Mouse (Mus musculus): Measurements from ENCODE around the gene Ccdc114. TPM values are rescaled to one million over a fixed set of nuclear protein-coding genes. Genes with fewer than 3 reads are reported as not detected.

Ccdc114 gene
- polyA plus RNA-seq, 1 experiment from 2014 or later: 8.4 TPM

DNA sequence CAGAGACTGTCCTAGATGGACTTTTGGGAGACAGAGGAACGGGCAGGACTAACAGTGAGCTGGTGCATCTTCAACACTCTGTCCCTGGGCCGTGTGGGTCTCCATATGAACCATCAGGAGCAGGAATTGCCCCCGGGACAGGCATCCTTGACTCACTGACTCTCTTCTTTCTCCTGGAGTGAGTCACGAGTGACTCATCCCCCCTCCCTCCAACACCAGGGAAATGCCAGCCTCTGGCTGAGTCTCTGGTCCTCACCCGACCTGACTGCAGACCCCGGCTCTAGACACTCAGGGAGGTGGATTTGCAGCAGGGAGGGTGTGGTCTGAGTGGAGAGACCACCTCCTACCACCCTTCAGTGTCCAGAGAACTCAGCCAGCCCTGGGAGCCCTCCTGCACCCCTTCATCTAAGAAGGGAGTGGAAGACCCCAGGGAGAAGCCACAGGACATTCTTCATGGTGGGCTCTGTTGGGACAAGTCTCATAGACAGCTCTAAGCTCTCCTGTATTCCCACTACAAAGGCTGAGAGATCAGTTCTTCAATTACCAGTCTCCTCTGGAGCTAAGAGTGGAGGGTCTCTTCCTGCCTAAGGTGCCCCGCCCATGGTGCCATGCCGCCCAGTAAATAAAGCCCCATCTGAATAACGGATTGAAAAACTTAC, 3.2 kb upstream of the Ccdc114 start:
- no peaks in the 10 kb centered on the region for H3K27me3 ChIP-seq (ENCODE audit: insufficient read depth, low read length)
- no peak for TF ChIP-seq CTCF (IDR thresholded peaks at IDR 0.05; ENCODE audit: low read depth)
- H3K4me1 ChIP-seq (replicated peaks; ENCODE audit: insufficient read depth, low read length): peaks cover 45% of the 10 kb centered on the region
- peak overlapping the region; percentile 64 for H3K4me2 ChIP-seq (ENCODE audit: low read length)
- H3K27ac ChIP-seq: peak overlapping the region; percentile 90
- no peak for ATAC-seq (replicated peaks; ENCODE audit: low FRiP score, low read depth)
- H3K36me3 ChIP-seq (ENCODE audit: insufficient read depth, low read length): no peaks in the 10 kb centered on the region
- H3K9me3 ChIP-seq (replicated peaks; ENCODE audit: low read length): no peaks in the 10 kb centered on the region
- peak overlapping the region; percentile 60 for H3K9ac ChIP-seq (ENCODE audit: low read depth, low read length)
- WGBS: 13% methylated on average over 9 of the region's 9 CpGs
- H3K4me3 ChIP-seq (replicated peaks; ENCODE audit: low read depth, low read length): peak overlapping the region; percentile 49
- peak; percentile 56 for DNase-seq (ENCODE audit: low spot score)

GRCm38 (mm10) chr7:45921242-45921621, 2.6 kb upstream of the Ccdc114 start, which contains the start of gene Emp3:
Gene Emp3, minus strand, starts transcription at chr7:45921404.
- H3K27me3 ChIP-seq (ENCODE audit: insufficient read depth, low read length): no peaks in the 10 kb centered on the region
- H3K9me3 ChIP-seq (replicated peaks; ENCODE audit: low read length): no peaks in the 10 kb centered on the region
- peaks cover 41% of the 10 kb centered on the region for H3K4me1 ChIP-seq (replicated peaks; ENCODE audit: insufficient read depth, low read length)
- no peaks in the 10 kb centered on the region for H3K36me3 ChIP-seq (ENCODE audit: insufficient read depth, low read length)
- H3K9ac ChIP-seq (ENCODE audit: low read depth, low read length): peak within 1 kb of the TSS; percentile 60
- ATAC-seq (replicated peaks; ENCODE audit: low FRiP score, low read depth) (no peak), DNase-seq (ENCODE audit: low spot score) (peak; percentile 86)
- 17% methylated on average over 9 of the region's 9 CpGs for WGBS
- H3K4me3 ChIP-seq (replicated peaks; ENCODE audit: low read depth, low read length): peak within 1 kb of the TSS; percentile 49
- no peak for TF ChIP-seq CTCF (IDR thresholded peaks at IDR 0.05; ENCODE audit: low read depth)
- H3K27ac ChIP-seq: peak within 1 kb of the TSS; percentile 90
- peak within 1 kb of the TSS; percentile 64 for H3K4me2 ChIP-seq (ENCODE audit: low read length)

DNA sequence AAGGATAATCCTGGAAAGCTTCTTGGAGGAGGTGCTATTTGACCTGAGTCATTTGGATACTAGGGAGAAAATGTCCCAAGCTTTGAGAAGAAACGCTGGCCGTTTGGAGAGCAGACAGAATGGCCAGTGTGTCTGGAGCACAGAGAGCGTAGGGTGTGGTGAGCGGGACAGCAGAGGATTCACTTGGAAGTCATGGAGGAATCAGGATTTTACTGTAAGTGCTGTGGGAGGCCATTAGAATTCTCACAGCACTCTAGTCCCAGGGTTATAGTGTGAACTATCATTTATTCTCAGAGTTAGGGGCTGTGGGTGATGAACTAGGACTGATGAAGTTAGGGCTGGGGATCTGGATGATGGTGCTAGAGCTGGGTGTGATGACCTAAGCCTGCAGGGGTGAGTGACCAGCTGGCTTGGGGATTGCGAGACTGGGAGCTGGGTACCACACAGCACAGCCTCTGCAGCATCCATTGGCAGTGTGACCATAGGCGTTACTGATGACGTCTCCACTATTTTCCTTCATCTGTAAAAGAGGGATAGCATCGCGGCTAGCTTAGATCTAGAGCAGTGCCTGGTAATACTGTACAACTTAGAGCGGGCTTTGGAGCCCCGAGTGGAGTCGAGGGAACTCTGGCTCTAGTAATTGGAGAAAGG, 1.8 kb upstream of the Ccdc114 start:
- H3K27me3 ChIP-seq (ENCODE audit: insufficient read depth, low read length): no peaks in the 10 kb centered on the region
- no peak for ATAC-seq (replicated peaks; ENCODE audit: low FRiP score, low read depth)
- 0 out of 2 replicates have a peak overlapping the region, but pooled peaks have one; percentile 56 for H3K4me2 ChIP-seq (ENCODE audit: low read length)
- no peak overlapping the region for H3K9ac ChIP-seq (ENCODE audit: low read depth, low read length)
- WGBS: 75% methylated on average over 12 of the region's 12 CpGs
- no peak overlapping the region for H3K4me3 ChIP-seq (replicated peaks; ENCODE audit: low read depth, low read length)
- H3K36me3 ChIP-seq (ENCODE audit: insufficient read depth, low read length): no peaks in the 10 kb centered on the region
- peak overlapping the region; percentile 90 for H3K27ac ChIP-seq
- H3K9me3 ChIP-seq (replicated peaks; ENCODE audit: low read length): no peaks in the 10 kb centered on the region
- DNase-seq (ENCODE audit: low spot score): no peak
- peaks cover 34% of the 10 kb centered on the region for H3K4me1 ChIP-seq (replicated peaks; ENCODE audit: insufficient read depth, low read length)
- no peak for TF ChIP-seq CTCF (IDR thresholded peaks at IDR 0.05; ENCODE audit: low read depth)

- H3K4me1 ChIP-seq (replicated peaks; ENCODE audit: insufficient read depth, low read length): peaks cover 23% of the 10 kb centered on the region
- peak overlapping the region; percentile 39 for H3K4me3 ChIP-seq (replicated peaks; ENCODE audit: low read depth, low read length)
- ATAC-seq (replicated peaks; ENCODE audit: low FRiP score, low read depth): peak; percentile 94
- no peaks in the 10 kb centered on the region for H3K27me3 ChIP-seq (ENCODE audit: insufficient read depth, low read length)
- peak; percentile 100 for DNase-seq (ENCODE audit: low spot score)
- H3K36me3 ChIP-seq (ENCODE audit: insufficient read depth, low read length): no peaks in the 10 kb centered on the region
- peak overlapping the region; percentile 56 for H3K4me2 ChIP-seq (ENCODE audit: low read length)
- WGBS: under 1% methylated on average over 37 of the region's 37 CpGs
- H3K27ac ChIP-seq: peak overlapping the region; percentile 90
- H3K9ac ChIP-seq (ENCODE audit: low read depth, low read length): peak overlapping the region; percentile 42; the same call in 1 of the 2 replicates
- H3K9me3 ChIP-seq (replicated peaks; ENCODE audit: low read length): no peaks in the 10 kb centered on the region
- 0 out of 2 replicates have a peak, but pooled peaks have one; percentile 2 for TF ChIP-seq CTCF (IDR thresholded peaks at IDR 0.05; ENCODE audit: low read depth)
Observed at GRCm38 (mm10) chr7:45922928-45923761, 727 bp upstream of the Ccdc114 start.

DNA sequence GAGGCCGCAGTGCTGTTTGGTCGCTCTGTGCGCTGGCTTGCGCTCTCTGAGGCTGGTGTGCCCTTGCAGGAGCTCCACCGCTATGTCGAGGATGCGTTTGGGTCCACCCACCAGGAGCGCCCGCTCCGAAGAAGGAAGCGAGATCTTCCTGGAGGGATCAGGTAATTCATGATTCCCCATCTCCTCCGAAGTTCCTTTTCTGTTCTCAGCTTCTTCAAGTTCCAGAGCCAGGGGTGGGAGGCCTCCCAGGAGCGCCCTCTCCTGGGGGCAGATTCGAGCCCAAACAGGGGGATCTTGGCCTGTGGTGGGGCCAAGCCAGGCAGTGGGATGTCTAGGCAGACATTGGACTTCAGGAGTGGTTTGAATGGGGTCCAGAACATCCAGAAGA, 551 bp downstream of the Ccdc114 start:
- ATAC-seq (replicated peaks; ENCODE audit: low FRiP score, low read depth): no peak

More for the DNA sequence above, 551 bp downstream of the Ccdc114 start:
- H3K9ac ChIP-seq (ENCODE audit: low read depth, low read length): peak overlapping the region; percentile 49
- no peaks in the 10 kb centered on the region for H3K27me3 ChIP-seq (ENCODE audit: insufficient read depth, low read length)
- H3K36me3 ChIP-seq (ENCODE audit: insufficient read depth, low read length): no peaks in the 10 kb centered on the region
- H3K9me3 ChIP-seq (replicated peaks; ENCODE audit: low read length): no peaks in the 10 kb centered on the region
- peak overlapping the region; percentile 39 for H3K4me3 ChIP-seq (replicated peaks; ENCODE audit: low read depth, low read length)
- H3K4me1 ChIP-seq (replicated peaks; ENCODE audit: insufficient read depth, low read length): peaks cover 18% of the 10 kb centered on the region
- DNase-seq (ENCODE audit: low spot score): peak; percentile 61
- H3K4me2 ChIP-seq (ENCODE audit: low read length): peak overlapping the region; percentile 56
- peak overlapping the region; percentile 90 for H3K27ac ChIP-seq
- WGBS: 6% methylated on average over 14 of the region's 14 CpGs
- peak; percentile 72 for TF ChIP-seq CTCF (IDR thresholded peaks at IDR 0.05; ENCODE audit: low read depth)
